Mouse (Mus musculus) intestine, embryonic 16.5 days (tissue): ENCODE data around the gene Nup205. TPM values are rescaled to one million over a fixed set of nuclear protein-coding genes. Genes with fewer than 3 reads are reported as not detected.

ENCODE experiments used
- ATAC-seq: fragments of 200-750 bp; cut with Nextera tagmentation; 2 replicates; pipeline ENCODE4 v1.8.0; 2017; ENCODE audit warnings: moderate TSS enrichment, moderate library complexity
- H3K27ac ChIP-seq: fragments of 300-500 bp; sonication (generic); 2 replicates; pipeline ENCODE4 v1.5.1; 2014; ENCODE audit warnings: mild to moderate bottlenecking, low read length
- H3K27me3 ChIP-seq: fragments of 300-500 bp; sonication (generic); replicated peaks from 2 replicates; pipeline ENCODE4 v1.6.1; 2014; ENCODE audit warnings: low read length, control low read depth, mixed read lengths; ENCODE audit not compliant: control insufficient read depth, insufficient read depth
- H3K36me3 ChIP-seq: fragments of 300-500 bp; sonication (generic); 2 replicates; pipeline ENCODE4 v1.6.1; 2014; ENCODE audit warnings: low read length, control low read depth; ENCODE audit not compliant: control insufficient read depth, insufficient read depth
- H3K4me1 ChIP-seq: fragments of 300-500 bp; sonication (generic); 2 replicates; pipeline ENCODE4 v1.6.1; 2014; ENCODE audit warnings: low read length, control low read depth, mixed read lengths; ENCODE audit not compliant: control insufficient read depth, insufficient read depth
- H3K4me2 ChIP-seq: fragments of 300-500 bp; sonication (generic); 2 replicates; pipeline ENCODE4 v1.6.1; 2014; ENCODE audit warnings: low read depth, low read length, control low read depth
- H3K4me3 ChIP-seq: fragments of 300-500 bp; sonication (generic); 2 replicates; pipeline ENCODE4 v1.5.1; 2014; ENCODE audit warnings: mild to moderate bottlenecking, low read length
- H3K9ac ChIP-seq: fragments of 300-500 bp; sonication (generic); 2 replicates; pipeline ENCODE4 v1.6.1; 2014; ENCODE audit warnings: low read depth, low read length
- H3K9me3 ChIP-seq: fragments of 300-500 bp; sonication (generic); 2 replicates; pipeline ENCODE4 v1.6.1; 2016; ENCODE audit warnings: low read length, control low read depth; ENCODE audit not compliant: control insufficient read depth
- WGBS: fragments of 180-500 bp; shearing (Covaris S2); extraction: QIAGEN DNeasy Blood & Tissue Kit; methylation state at CpG from one replicate; pipeline ENCODE4 v1.1.7; 2014; 5-methylcytosine and 5-hydroxymethylcytosine counted together
- polyA plus RNA-seq: library from polyadenylated mRNA; unstranded; fragments of >200 nt; fragmentation: Nextera tagmentation; extraction: Ambion mirVana; gene quantifications from 2 replicates; pipeline ENCODE4 v1.2.1, GENCODE M21; 2015

Gene Nup205
- polyA plus RNA-seq, 1 experiment from 2014 or later = 23.8 TPM

GRCm38 (mm10) chr6:35255017-35255416, 77.8 kb downstream of the Nup205 start:
- Histone ChIP-seq H3K4me2 (0 out of 2 replicates have a peak overlapping the region, but pooled peaks have one; percentile 13), H3K4me3 (peak overlapping the region; percentile 87), H3K4me1 (peaks cover 28% of the 10 kb centered on the region), H3K36me3 (no peaks in the 10 kb centered on the region), H3K9ac (no peak overlapping the region), H3K27ac (no peak overlapping the region), H3K27me3 (no peaks in the 10 kb centered on the region), H3K9me3 (no peaks in the 10 kb centered on the region)
- 67% methylated on average over 12 of the region's 12 CpGs for WGBS
- ATAC-seq = no peak

GRCm38 (mm10) chr6:35256691-35257090, 79.5 kb downstream of the Nup205 start:
- no peak for ATAC-seq
- H3K27me3 ChIP-seq = no peaks in the 10 kb centered on the region
- H3K36me3 ChIP-seq = peaks cover 4% of the 10 kb centered on the region; the same call in 1 of the 2 replicates
- no peaks in the 10 kb centered on the region for H3K9me3 ChIP-seq
- no peak overlapping the region for H3K27ac ChIP-seq
- H3K4me2 ChIP-seq = no peak overlapping the region
- 74% methylated on average over 7 of the region's 7 CpGs for WGBS
- H3K4me1 ChIP-seq = peaks cover 30% of the 10 kb centered on the region
- H3K4me3 ChIP-seq = no peak overlapping the region
- no peak overlapping the region for H3K9ac ChIP-seq

GRCm38 (mm10) chr6:35257626-35258190, 80.5 kb downstream of the Nup205 start:
- H3K4me3 ChIP-seq = no peak overlapping the region
- H3K27ac ChIP-seq = no peak overlapping the region
- no peak overlapping the region for H3K4me2 ChIP-seq
- no peaks in the 10 kb centered on the region for H3K9me3 ChIP-seq
- 87% methylated on average over 13 of the region's 13 CpGs for WGBS
- ATAC-seq = no peak
- H3K27me3 ChIP-seq = no peaks in the 10 kb centered on the region
- H3K9ac ChIP-seq = no peak overlapping the region
- peaks cover 7% of the 10 kb centered on the region; the same call in 1 of the 2 replicates for H3K36me3 ChIP-seq
- H3K4me1 ChIP-seq = peaks cover 30% of the 10 kb centered on the region

GRCm38 (mm10) chr6:35258922-35259321, 81.7 kb downstream of the Nup205 start:
- no peaks in the 10 kb centered on the region for H3K9me3 ChIP-seq
- H3K36me3 ChIP-seq = peaks cover 9% of the 10 kb centered on the region; the same call in 1 of the 2 replicates
- H3K27ac ChIP-seq = no peak overlapping the region
- no peak overlapping the region for H3K4me2 ChIP-seq
- no peaks in the 10 kb centered on the region for H3K27me3 ChIP-seq
- WGBS = 88% methylated on average over 2 of the region's 2 CpGs
- H3K4me3 ChIP-seq = no peak overlapping the region
- peaks cover 24% of the 10 kb centered on the region for H3K4me1 ChIP-seq
- no peak for ATAC-seq
- H3K9ac ChIP-seq = no peak overlapping the region

- Histone ChIP-seq H3K4me2 (no peak overlapping the region), H3K27me3 (no peaks in the 10 kb centered on the region), H3K4me1 (peaks cover 19% of the 10 kb centered on the region), H3K9ac (no peak overlapping the region), H3K36me3 (peaks cover 9% of the 10 kb centered on the region; the same call in 1 of the 2 replicates), H3K9me3 (no peaks in the 10 kb centered on the region), H3K4me3 (no peak overlapping the region), H3K27ac (no peak overlapping the region)
- WGBS = 75% methylated on average over 5 of the region's 5 CpGs
- no peak for ATAC-seq
Observed at GRCm38 (mm10) chr6:35259526-35259925, 82.3 kb downstream of the Nup205 start.

GRCm38 (mm10) chr6:35260531-35260930, 83.3 kb downstream of the Nup205 start:
- Histone ChIP-seq H3K27me3 (no peaks in the 10 kb centered on the region), H3K4me2 (no peak overlapping the region), H3K9ac (no peak overlapping the region), H3K27ac (no peak overlapping the region), H3K4me3 (no peak overlapping the region), H3K36me3 (peaks cover 9% of the 10 kb centered on the region; the same call in 1 of the 2 replicates), H3K9me3 (no peaks in the 10 kb centered on the region), H3K4me1 (peaks cover 9% of the 10 kb centered on the region)
- 84% methylated on average over 7 of the region's 7 CpGs for WGBS
- ATAC-seq = no peak

- no peak overlapping the region for H3K4me3 ChIP-seq
- H3K27ac ChIP-seq = no peak overlapping the region
- H3K9ac ChIP-seq = no peak overlapping the region
- WGBS = 84% methylated on average over 15 of the region's 15 CpGs
- H3K36me3 ChIP-seq = peaks cover 9% of the 10 kb centered on the region; the same call in 1 of the 2 replicates
- no peak for ATAC-seq
- H3K4me2 ChIP-seq = no peak overlapping the region
- H3K27me3 ChIP-seq = no peaks in the 10 kb centered on the region
- no peaks in the 10 kb centered on the region for H3K4me1 ChIP-seq
- H3K9me3 ChIP-seq = no peaks in the 10 kb centered on the region
Observed at GRCm38 (mm10) chr6:35265580-35266278, 88.5 kb downstream of the Nup205 start.

- WGBS = 96% methylated on average over 13 of the region's 13 CpGs
- no peak overlapping the region for H3K4me3 ChIP-seq
- no peaks in the 10 kb centered on the region for H3K36me3 ChIP-seq
- H3K9me3 ChIP-seq = no peaks in the 10 kb centered on the region
- no peaks in the 10 kb centered on the region for H3K27me3 ChIP-seq
- no peak for ATAC-seq
- 0 out of 2 replicates have a peak, but pooled peaks cover 3% of the 10 kb centered on the region for H3K4me1 ChIP-seq
- H3K27ac ChIP-seq = no peak overlapping the region
- H3K4me2 ChIP-seq = no peak overlapping the region
- H3K9ac ChIP-seq = no peak overlapping the region
Observed at GRCm38 (mm10) chr6:35268711-35269110, 91.5 kb downstream of the Nup205 start.

GRCm38 (mm10) chr6:35269643-35270042, 92.4 kb downstream of the Nup205 start:
- no peak overlapping the region for H3K4me3 ChIP-seq
- no peaks in the 10 kb centered on the region for H3K27me3 ChIP-seq
- H3K9me3 ChIP-seq = no peaks in the 10 kb centered on the region
- 77% methylated on average over 13 of the region's 13 CpGs for WGBS
- no peak overlapping the region for H3K9ac ChIP-seq
- ATAC-seq = no peak
- H3K27ac ChIP-seq = no peak overlapping the region
- 0 out of 2 replicates have a peak, but pooled peaks cover 3% of the 10 kb centered on the region for H3K4me1 ChIP-seq
- H3K36me3 ChIP-seq = no peaks in the 10 kb centered on the region
- no peak overlapping the region for H3K4me2 ChIP-seq
